Mouse (Mus musculus): ENCODE data around the gene Tubal3. TPM values are rescaled to one million over a fixed set of nuclear protein-coding genes. Genes with fewer than 3 reads are reported as not detected.

The Tubal3 gene
- not detected in 2 replicates for polyA plus RNA-seq (2016; fragmentation: Nextera tagmentation; extraction: Ambion mirVana)

DNA sequence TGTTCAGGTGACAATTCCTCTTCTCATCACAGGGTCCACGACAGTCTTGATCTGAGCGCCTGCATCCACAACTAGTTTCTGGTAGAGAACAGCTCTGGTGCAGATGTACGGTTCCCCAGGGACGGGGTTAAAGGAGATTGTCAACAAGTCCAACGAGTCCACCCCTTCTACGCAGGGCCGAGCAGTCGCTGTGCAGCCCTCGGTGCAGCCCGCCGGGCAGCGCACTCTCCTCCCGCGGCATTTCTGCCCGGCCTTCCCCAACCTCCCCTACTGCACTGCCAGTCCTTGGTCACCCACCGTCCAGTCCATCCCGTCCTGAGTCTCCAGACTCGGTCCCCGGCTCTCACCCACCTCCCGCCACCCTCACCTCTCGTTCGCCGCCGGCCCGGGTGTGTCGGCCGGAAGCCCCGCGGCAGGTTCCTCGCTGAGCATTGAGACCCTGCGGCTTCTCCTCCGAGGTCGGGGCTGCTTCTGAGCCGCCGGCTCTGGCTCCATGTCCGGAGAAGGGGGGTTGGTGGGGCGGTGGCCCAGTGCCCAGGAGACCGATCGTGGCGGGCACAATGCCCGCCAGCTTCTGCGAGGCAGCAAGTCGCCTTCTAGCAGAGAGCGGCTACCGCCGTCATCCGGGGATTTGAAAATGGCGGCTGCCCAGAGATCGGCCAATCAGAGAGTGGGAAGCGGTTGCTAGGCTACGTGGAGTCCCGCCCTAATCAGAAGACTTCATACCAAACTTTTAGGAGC is at the start of gene Tubal3, which contains the start of gene Net1:
TSS of gene Tubal3 (plus strand) at position 704 of the 741 bp plus-strand sequence.
TSS of gene Net1 (minus strand) at position 650 of the 741 bp plus-strand sequence.
- Histone ChIP-seq H3K27ac (peak within 1 kb of the TSS; percentile 71), H3K9me3 (0 out of 2 replicates have a peak, but pooled peaks cover 4% of the 10 kb centered on the region), H3K4me3 (replicated peaks) (peak within 1 kb of the TSS; percentile 84), H3K27me3 (no peaks in the 10 kb centered on the region), H3K4me2 (peak within 1 kb of the TSS; percentile 66), H3K36me3 (replicated peaks) (peaks cover 18% of the 10 kb centered on the region), H3K9ac (peak within 1 kb of the TSS; percentile 94), H3K4me1 (peaks cover 10% of the 10 kb centered on the region)
- peak; percentile 99 for ATAC-seq (ENCODE audit: low FRiP score)
- under 1% methylated on average over 52 of the region's 52 CpGs for WGBS

DNA sequence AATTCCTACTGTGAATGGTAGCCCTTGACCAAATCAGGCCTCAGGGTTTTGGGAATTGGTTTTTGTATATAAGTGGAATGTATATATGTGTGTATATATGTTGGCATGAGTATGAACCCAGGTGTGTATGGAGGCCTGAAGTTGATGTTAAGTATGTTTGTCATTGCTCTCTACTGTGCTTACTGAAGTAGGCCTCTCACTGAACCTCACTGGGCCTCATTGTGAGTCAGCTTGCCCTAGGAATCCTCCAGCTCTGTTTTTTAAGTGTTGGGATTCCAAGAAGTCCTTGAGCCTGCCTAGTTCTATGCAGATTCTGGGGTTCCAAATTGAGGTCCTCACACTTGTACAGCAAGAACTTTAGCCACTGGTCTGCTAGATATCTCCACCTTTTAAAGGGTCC is 48.2 kb upstream of the Tubal3 start:
- Histone ChIP-seq H3K9me3 (no peaks in the 10 kb centered on the region), H3K36me3 (replicated peaks) (no peaks in the 10 kb centered on the region), H3K27ac (no peak overlapping the region), H3K4me3 (replicated peaks) (no peak overlapping the region), H3K4me2 (no peak overlapping the region), H3K4me1 (no peaks in the 10 kb centered on the region), H3K9ac (no peak overlapping the region), H3K27me3 (no peaks in the 10 kb centered on the region)
- no peak for ATAC-seq (ENCODE audit: low FRiP score)

DNA sequence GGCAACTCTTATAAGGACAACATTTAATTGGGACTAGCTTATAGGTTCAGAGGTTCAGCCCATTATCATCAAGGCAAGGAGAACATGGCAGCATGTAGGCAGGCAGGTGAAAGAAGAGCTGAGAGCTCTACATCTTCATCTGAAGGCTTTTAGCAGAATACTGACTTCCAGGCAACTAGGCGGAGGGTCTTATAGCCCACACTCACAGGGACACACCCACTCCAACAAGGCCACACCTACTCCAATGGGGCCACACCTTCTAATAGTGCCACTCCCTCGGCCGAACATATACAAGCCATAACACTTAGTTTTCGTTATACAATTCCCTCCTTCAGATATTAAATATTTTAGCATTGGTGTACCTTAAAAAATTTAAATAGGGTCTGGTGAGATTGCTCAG is 45.2 kb upstream of the Tubal3 start:
- no peak for ATAC-seq (ENCODE audit: low FRiP score)
- H3K27ac ChIP-seq, result no peak overlapping the region
- H3K9me3 ChIP-seq, result no peaks in the 10 kb centered on the region
- no peak overlapping the region for H3K4me3 ChIP-seq (replicated peaks)
- H3K9ac ChIP-seq, result no peak overlapping the region
- H3K36me3 ChIP-seq (replicated peaks), result no peaks in the 10 kb centered on the region
- H3K27me3 ChIP-seq, result no peaks in the 10 kb centered on the region
- no peaks in the 10 kb centered on the region for H3K4me1 ChIP-seq
- no peak overlapping the region for H3K4me2 ChIP-seq
- 89% methylated on average over 4 of the region's 4 CpGs for WGBS

DNA sequence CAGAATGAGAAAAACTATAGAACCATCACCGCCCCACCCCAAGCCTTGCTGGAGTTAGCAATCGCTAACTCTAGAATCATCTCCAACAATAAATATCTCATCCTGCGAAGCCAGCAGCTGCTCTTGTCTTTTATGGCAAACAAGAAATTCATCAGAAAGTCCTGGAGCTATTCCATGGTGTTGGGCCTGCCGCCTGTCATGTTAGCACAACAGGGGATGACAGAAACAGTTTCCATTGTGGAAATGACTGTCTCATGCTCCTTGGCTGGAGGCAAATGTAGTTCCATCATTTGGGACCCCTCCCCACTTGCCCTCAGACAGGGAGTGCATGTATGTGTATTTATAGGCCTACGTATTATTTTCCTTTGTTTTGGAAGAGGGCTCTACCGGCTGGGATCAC is 41.6 kb upstream of the Tubal3 start:
- Histone ChIP-seq H3K4me2 (no peak overlapping the region), H3K27me3 (no peaks in the 10 kb centered on the region), H3K36me3 (replicated peaks) (peaks cover 9% of the 10 kb centered on the region), H3K9ac (no peak overlapping the region), H3K4me3 (replicated peaks) (no peak overlapping the region), H3K9me3 (no peaks in the 10 kb centered on the region), H3K4me1 (no peaks in the 10 kb centered on the region), H3K27ac (no peak overlapping the region)
- WGBS, result 87% methylated on average over 6 of the region's 6 CpGs
- ATAC-seq (ENCODE audit: low FRiP score), result no peak

DNA sequence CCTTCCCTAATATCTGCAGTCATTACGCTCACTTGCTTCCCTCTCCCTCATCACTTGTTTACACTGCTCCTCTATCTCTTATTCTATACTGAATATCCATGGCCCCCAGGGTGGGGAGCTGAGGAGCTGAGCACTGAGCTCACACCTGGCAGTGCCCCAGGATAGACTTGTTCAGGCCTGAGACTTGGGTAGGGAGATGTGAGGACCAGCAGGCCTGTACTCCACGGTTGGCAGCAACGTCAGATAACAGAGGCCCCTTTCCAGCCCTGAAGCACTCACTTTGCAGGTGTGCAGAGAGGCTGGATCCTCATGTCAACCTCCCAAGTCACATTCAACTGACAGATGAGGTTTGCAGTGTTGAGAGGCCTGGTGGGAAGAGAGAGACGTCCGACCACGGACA is 40.9 kb upstream of the Tubal3 start:
- Histone ChIP-seq H3K4me3 (replicated peaks) (no peak overlapping the region), H3K4me2 (no peak overlapping the region), H3K9me3 (no peaks in the 10 kb centered on the region), H3K36me3 (replicated peaks) (peaks cover 16% of the 10 kb centered on the region), H3K4me1 (no peaks in the 10 kb centered on the region), H3K9ac (no peak overlapping the region), H3K27ac (no peak overlapping the region), H3K27me3 (no peaks in the 10 kb centered on the region)
- ATAC-seq (ENCODE audit: low FRiP score), result no peak
- WGBS, result 78% methylated on average over 6 of the region's 6 CpGs

DNA sequence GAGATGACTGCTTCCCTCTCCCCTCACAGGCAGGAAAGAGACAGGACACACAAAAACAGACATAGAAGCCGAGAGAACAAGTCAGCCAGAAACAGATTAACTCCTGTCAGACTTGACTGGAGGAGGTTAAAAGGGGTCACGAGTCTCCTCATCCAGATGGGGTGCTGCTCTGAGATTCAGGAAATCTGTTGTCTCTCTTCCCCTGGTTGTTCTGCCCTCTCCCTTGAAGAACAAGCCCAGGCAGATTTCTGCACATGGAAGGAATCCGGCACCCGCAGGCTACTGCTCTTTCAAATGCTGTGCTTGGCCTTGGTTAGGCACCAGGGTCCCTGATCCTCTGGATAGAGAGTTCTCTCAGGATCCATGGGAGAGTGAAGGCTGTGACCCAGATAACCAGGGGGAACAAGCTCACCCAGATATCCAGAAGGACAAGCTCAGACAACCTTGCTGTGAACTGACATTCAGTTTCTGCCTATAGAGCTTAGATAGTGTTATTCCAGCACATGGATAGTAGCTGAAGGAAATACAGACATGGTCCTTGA is 40.3 kb upstream of the Tubal3 start:
- Histone ChIP-seq H3K27me3 (no peaks in the 10 kb centered on the region), H3K9me3 (no peaks in the 10 kb centered on the region), H3K4me1 (no peaks in the 10 kb centered on the region), H3K9ac (no peak overlapping the region), H3K27ac (no peak overlapping the region), H3K4me3 (replicated peaks) (no peak overlapping the region), H3K4me2 (no peak overlapping the region), H3K36me3 (replicated peaks) (peaks cover 17% of the 10 kb centered on the region)
- no peak for ATAC-seq (ENCODE audit: low FRiP score)
- WGBS, result 46% methylated on average over 4 of the region's 4 CpGs

DNA sequence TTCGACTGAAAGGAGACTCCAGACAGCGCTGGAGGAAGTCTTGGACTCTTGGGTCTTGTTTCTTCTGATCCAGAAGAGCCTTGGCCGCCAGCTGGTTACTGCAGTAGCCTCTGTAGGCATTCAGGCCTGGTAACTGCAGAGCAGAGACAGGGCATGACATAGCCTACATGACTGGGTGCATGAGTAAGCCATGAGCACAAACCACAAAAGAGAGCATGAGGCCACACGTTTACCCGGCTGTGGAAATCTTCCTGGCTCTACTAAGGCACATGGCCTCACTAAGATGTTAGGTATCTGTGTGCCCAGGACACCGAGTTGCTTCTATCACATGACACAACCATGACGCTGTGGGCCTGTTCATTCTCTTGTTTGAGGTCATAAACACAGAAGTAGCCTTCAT is 31.4 kb upstream of the Tubal3 start:
- H3K27me3 ChIP-seq, result no peaks in the 10 kb centered on the region

DNA sequence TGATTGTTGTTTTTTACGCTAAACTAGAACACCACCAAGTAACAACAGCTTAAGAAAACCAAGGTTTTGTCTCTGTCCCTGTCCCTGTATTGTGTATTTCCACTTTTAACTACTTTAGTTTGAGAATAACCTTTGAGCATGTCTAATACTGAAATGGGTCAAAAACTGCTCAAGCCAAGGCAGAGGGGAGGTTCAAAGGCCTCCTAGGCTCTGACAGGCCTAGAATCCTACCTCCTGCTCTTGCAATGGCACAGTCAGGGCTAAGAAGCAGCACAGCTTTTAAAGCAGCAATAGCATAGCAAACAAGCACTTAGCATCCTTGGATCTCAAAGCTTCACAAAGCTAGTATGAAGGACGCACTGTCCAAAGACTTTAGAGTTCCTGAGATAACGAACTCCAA is 29.0 kb upstream of the Tubal3 start:
- 88% methylated on average over 3 of the region's 3 CpGs for WGBS
- Histone ChIP-seq H3K4me1 (0 out of 2 replicates have a peak, but pooled peaks cover 4% of the 10 kb centered on the region), H3K36me3 (replicated peaks) (peaks cover 44% of the 10 kb centered on the region), H3K4me3 (replicated peaks) (no peak overlapping the region), H3K9me3 (no peaks in the 10 kb centered on the region), H3K27me3 (no peaks in the 10 kb centered on the region), H3K27ac (no peak overlapping the region), H3K4me2 (no peak overlapping the region), H3K9ac (no peak overlapping the region; the same call in 1 of the 2 replicates)
- no peak for ATAC-seq (ENCODE audit: low FRiP score)

More for the DNA sequence above, 31.4 kb upstream of the Tubal3 start:
- ATAC-seq (ENCODE audit: low FRiP score), result no peak
- no peak overlapping the region for H3K4me3 ChIP-seq (replicated peaks)
- H3K4me1 ChIP-seq, result no peaks in the 10 kb centered on the region
- 95% methylated on average over 7 of the region's 7 CpGs for WGBS
- no peak overlapping the region for H3K27ac ChIP-seq
- no peaks in the 10 kb centered on the region for H3K9me3 ChIP-seq
- H3K36me3 ChIP-seq (replicated peaks), result peaks cover 56% of the 10 kb centered on the region
- no peak overlapping the region for H3K4me2 ChIP-seq
- H3K9ac ChIP-seq, result no peak overlapping the region

DNA sequence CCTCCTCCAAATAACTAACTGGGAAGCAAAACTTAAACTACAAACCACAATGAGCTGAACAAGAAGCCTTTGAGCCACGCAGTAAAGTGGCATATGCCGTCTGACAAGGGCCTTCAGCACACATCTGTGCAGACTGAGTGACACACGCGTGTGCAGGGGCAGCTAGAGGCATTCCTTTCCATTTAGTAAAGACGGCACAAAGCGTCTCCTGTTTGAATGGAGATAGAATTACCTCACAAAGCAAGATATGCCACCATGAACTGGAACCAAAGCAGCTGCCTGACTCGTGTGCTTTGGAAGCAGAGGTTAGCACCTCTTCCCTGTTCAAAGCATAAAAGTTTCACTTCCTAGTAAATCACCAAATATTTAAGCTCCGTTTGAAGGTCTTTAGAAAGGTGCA is 28.0 kb upstream of the Tubal3 start:
- no peaks in the 10 kb centered on the region for H3K9me3 ChIP-seq
- no peak for ATAC-seq (ENCODE audit: low FRiP score)
- WGBS, result 60% methylated on average over 8 of the region's 8 CpGs
- no peak overlapping the region for H3K4me2 ChIP-seq
- H3K9ac ChIP-seq, result no peak overlapping the region
- no peaks in the 10 kb centered on the region for H3K27me3 ChIP-seq
- H3K4me1 ChIP-seq, result 0 out of 2 replicates have a peak, but pooled peaks cover 4% of the 10 kb centered on the region
- no peak overlapping the region for H3K27ac ChIP-seq
- peaks cover 36% of the 10 kb centered on the region for H3K36me3 ChIP-seq (replicated peaks)
- H3K4me3 ChIP-seq (replicated peaks), result no peak overlapping the region

DNA sequence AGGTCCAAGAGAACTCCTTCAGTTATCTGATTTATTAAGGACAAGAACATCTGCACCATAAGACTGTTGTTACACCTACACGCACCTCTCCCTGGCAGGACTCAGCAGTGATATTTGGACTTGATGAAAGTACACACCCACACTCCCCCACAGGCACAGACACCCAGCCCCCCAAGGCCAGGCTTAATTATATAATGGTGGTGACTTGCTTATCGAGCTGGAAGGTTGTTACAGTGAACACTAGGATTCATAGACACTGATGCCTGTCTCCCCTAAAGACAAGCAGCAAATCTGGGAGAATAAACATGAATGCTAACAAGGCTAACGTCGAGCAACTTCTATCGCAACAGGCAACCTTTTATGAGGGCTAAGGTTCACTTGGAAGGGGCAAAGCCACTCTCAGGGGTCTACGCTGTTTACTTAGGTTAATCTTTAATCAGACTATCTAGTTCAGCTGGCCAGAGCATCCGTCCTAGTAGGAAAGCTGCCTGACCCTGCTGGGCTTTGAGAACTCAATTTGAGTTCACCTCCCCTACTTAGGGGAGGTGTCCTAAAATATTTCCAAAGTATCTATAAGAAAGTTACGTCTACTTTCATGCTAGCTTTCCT is 26.5 kb upstream of the Tubal3 start:
- H3K4me3 ChIP-seq (replicated peaks), result peak overlapping the region; percentile 48; the same call in 1 of the 2 replicates
- WGBS, result 62% methylated on average over 8 of the region's 8 CpGs
- peak overlapping the region; percentile 65; the same call in 1 of the 2 replicates for H3K4me2 ChIP-seq

DNA sequence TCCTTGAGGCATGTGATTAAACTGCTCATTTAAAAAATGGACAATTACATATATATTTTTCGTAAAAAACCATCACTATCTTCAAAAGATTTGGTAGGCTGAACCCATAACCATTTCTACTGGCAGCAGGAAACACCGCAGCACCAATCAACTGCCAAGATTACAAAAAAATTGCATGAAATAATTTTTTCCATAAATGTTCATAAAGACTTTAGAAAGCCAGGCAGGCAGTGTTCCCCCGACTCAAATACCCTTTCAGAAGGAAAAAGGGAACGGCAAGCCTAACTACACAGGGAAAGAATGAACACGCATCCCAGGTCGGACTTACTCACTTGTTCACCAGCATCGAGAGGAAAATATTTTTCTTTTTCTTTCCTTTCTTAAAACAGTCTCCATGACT is 25.5 kb upstream of the Tubal3 start:
- Histone ChIP-seq H3K36me3 (replicated peaks) (peaks cover 12% of the 10 kb centered on the region), H3K27me3 (no peaks in the 10 kb centered on the region), H3K4me3 (replicated peaks) (peak overlapping the region; percentile 48), H3K9ac (no peak overlapping the region), H3K9me3 (no peaks in the 10 kb centered on the region), H3K4me2 (peak overlapping the region; percentile 65), H3K4me1 (0 out of 2 replicates have a peak, but pooled peaks cover 4% of the 10 kb centered on the region), H3K27ac (no peak overlapping the region)
- ATAC-seq (ENCODE audit: low FRiP score), result no peak
- WGBS, result 19% methylated on average over 7 of the region's 7 CpGs

More for the DNA sequence above, 26.5 kb upstream of the Tubal3 start:
- H3K9ac ChIP-seq, result no peak overlapping the region
- H3K4me1 ChIP-seq, result 0 out of 2 replicates have a peak, but pooled peaks cover 4% of the 10 kb centered on the region
- H3K36me3 ChIP-seq (replicated peaks), result peaks cover 22% of the 10 kb centered on the region
- no peak for ATAC-seq (ENCODE audit: low FRiP score)
- no peaks in the 10 kb centered on the region for H3K9me3 ChIP-seq
- no peaks in the 10 kb centered on the region for H3K27me3 ChIP-seq
- H3K27ac ChIP-seq, result no peak overlapping the region

DNA sequence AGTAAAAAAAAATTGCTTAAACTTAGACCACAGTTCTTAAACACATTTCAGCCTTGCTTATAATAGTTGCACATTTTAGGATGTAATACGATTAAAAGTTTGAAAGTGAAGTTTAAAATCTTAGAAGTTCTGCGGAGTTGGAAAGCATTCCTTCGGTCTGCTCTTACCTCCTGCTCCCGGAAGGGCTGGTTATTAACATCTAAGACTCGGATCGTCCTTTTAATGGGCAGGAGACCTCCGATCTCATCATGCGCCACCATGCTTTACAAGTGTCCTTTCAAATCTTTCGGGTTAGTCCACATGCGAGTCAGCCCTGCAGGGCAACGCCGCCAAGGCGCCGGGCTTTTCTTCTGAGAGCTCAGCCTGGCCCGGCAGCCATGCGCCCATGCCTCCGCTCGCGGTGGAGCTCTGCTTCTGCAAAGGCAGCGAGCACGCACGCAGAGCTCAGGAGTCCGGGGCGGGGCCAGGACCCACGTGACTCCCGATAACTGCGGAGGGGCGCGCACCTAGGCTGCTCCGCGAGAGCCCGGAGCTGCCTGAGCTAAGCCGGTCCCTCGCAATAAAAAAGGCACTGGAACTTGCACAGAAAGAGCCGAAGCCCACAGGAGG is 24.8 kb upstream of the Tubal3 start:
- H3K36me3 ChIP-seq (replicated peaks), result peaks cover 8% of the 10 kb centered on the region
- 0 out of 2 replicates have a peak, but pooled peaks cover 4% of the 10 kb centered on the region for H3K4me1 ChIP-seq
- H3K4me3 ChIP-seq (replicated peaks), result peak overlapping the region; percentile 48
- no peak overlapping the region for H3K27ac ChIP-seq
- ATAC-seq (ENCODE audit: low FRiP score), result peak; percentile 98
- no peaks in the 10 kb centered on the region for H3K9me3 ChIP-seq
- WGBS, result under 1% methylated on average over 35 of the region's 35 CpGs
- peak overlapping the region; percentile 61 for H3K9ac ChIP-seq
- H3K27me3 ChIP-seq, result no peaks in the 10 kb centered on the region
- H3K4me2 ChIP-seq, result peak overlapping the region; percentile 65

All from forebrain, embryonic 12.5 days (tissue).